Mouse (Mus musculus) adrenal gland, postnatal 25 days (tissue): ENCODE data around the gene Nos1ap. TPM values are rescaled to one million over a fixed set of nuclear protein-coding genes. Genes with fewer than 3 reads are reported as not detected.

ENCODE experiments used
- DNase-seq: peaks from one replicate; pipeline ENCODE4 v3.0.0; 2021; ENCODE audit warnings: mixed read lengths
- total RNA-seq: library from RNA; stranded (reverse); gene quantifications from 2 replicates; pipeline ENCODE4 v1.2.3, GENCODE M21; 2021

Nos1ap gene
- total RNA-seq, 1 experiment from 2014 or later: 31.1 TPM

DNA sequence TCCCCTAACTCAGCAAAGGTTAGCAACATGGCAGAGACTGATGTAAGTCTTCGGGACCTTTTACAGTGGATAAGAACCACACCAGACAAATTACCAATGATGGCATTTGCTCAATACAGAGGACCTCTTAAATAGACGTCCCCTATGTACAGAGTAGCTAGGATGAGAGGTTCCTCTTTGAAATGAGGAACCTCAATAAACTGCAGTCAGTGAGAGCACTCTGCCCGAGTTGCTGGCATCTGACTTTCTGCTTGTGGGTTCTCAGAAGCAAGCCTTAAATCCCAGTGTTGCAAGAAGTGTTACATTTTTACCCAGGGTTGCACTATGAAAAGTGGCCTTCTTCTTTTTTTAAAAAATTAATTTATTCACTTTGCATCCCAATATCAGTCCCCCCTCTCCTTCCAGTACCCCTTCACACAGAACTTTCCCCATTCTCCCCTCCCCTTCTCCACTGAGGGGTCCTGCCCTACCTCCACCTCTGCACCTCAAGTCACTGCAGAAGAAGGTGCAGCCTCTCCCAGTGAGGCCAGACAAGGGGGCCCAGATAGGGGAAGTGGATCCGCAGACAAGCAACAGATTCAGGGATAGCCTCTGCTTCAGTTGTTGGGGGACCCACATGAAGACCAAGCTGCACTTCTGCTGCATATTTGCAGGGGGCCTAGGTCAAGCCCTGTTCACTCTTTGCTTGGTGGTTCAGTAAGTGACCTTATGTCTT, 307.1 kb downstream of the Nos1ap start:
- DNase-seq: no peak

DNA sequence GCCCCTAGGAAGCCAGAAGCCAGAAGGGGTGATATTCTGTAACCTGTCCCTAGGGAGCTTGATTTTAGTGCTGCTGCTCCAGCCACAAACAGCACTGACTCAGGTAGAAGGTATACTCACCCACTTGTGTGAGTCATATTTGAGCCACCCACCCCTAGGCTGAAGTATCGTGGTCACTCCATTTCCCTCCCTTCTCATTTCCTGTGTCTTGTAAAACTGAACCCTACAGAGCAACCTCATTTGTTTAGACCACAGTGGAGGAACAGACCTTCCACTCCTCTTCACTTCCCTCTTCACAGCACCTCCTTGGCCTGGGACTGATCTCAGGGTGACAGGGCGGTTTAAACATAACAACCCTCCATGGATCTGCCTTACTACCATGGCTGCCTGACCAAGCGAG, 312.6 kb downstream of the Nos1ap start, which contains the start of gene Sh2d1b1:
Sh2d1b1 (plus strand) TSS at position 305 of the 400 bp plus-strand sequence.
- no peak for DNase-seq

GRCm38 (mm10) chr1:170273252-170273651, 316.4 kb downstream of the Nos1ap start:
- DNase-seq: no peak

DNA sequence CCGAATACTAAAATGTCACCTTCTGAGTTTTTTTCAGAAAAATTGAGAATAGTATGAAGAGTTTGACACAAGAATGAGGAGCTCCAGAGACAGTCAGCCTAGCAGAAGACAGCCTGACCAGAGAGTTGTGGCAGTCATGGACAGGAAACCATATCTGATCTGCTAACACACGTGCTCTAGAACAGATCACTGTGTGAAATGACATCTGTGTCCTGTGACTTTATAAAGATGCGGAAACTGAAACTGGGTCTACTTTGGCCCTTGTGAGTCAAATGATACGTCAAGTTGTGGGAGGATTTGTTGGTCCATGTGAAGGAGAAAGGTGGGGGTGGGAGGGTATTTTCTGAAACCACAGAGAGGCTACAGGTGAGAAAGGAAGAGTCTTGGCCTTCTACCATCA, 319.0 kb downstream of the Nos1ap start:
- no peak for DNase-seq

GRCm38 (mm10) chr1:170270281-170270680, 319.4 kb downstream of the Nos1ap start:
- no peak for DNase-seq

DNA sequence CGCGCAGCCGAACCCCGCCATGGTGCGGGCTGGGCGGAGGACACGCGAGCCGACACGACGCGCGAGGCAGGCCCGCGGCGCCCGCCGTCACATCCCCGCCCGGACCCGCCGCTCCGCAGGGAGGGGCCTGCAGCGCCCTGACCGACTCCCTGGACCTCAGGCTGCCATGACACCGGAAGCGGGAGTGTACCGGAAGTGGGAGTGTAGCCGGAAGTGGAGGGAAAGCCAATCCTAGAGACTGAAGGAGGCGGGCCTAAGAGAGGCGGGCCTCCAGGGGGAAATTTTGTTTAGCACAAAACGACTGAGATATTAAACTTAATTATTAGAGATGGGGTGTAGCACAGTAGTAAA, 334.1 kb downstream of the Nos1ap start:
- peak; percentile 82 for DNase-seq

DNA sequence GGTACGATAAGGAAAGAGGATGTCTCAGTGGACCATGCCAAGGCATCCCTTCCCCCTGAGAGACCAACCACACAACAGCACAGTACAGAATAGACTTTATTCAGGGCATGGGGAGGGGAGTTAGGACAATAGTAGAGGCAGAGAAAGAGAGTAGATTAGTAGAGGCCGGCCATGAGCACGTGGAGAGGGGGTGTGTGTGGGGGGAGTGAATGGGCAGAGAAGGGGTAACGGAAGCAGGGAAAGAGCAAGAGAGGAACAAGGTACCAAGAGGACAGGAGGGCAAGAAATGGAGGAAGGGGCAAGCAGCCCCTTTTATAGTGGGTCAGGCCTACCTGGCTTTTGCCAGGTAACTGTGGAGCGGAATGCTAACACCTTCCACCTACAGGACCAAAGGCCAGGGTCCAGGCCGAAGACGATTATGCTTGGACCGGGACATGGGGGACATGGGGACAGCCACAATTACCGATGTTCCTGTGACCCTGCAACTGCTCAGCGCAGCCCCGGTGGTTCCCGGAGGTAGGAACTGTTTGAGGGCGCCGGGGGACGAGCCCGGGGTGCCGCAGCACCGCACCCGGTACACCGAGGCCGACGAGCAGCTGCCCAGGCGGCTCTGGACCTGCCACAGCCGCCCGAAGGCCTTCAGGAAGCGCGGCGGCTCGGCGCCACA, 334.6 kb downstream of the Nos1ap start:
- no peak for DNase-seq

Other genes with a start within 250 kb of the Nos1ap start
- gene Olfml2b, start 54.7 kb upstream of the Nos1ap start, total RNA-seq: 6.7 and 7.0 TPM in 2 replicates